Mouse (Mus musculus) spleen, postnatal 4 days (tissue): ENCODE results near the gene Cdkn2b.

Experiments
- DNase-seq, 2 experiments: peaks; one replicate each; pipeline ENCODE4 v3.0.0; 2022; ENCODE audit warnings: low spot score in 2 of 2

Gene Cdkn2b

GRCm38 (mm10) chr4:89310491-89311254, at the start of gene Cdkn2b:
Gene Cdkn2b (minus strand): TSS chr4:89311039.
- DNase-seq = peak; percentile 77 to 87

GRCm38 (mm10) chr4:89360349-89360748, 49.5 kb upstream of the Cdkn2b start:
- no peak for DNase-seq

GRCm38 (mm10) chr4:89359506-89359905, 48.7 kb upstream of the Cdkn2b start:
- DNase-seq = no peak

GRCm38 (mm10) chr4:89353935-89354334, 43.1 kb upstream of the Cdkn2b start:
- no peak for DNase-seq

- DNase-seq = no peak
Measured at GRCm38 (mm10) chr4:89353071-89353582, 42.3 kb upstream of the Cdkn2b start.

- no peak for DNase-seq
Measured at GRCm38 (mm10) chr4:89351474-89351873, 40.6 kb upstream of the Cdkn2b start.

GRCm38 (mm10) chr4:89350938-89351451, 40.2 kb upstream of the Cdkn2b start:
- no peak for DNase-seq

GRCm38 (mm10) chr4:89350391-89350790, 39.6 kb upstream of the Cdkn2b start:
- no peak for DNase-seq

GRCm38 (mm10) chr4:89348842-89349241, 38.0 kb upstream of the Cdkn2b start:
- DNase-seq = no peak

GRCm38 (mm10) chr4:89313461-89313860, 2.6 kb upstream of the Cdkn2b start:
- no peak for DNase-seq

- DNase-seq = no peak
Measured at GRCm38 (mm10) chr4:89309996-89310395, 843 bp downstream of the Cdkn2b start.

- no peak for DNase-seq
Measured at GRCm38 (mm10) chr4:89308001-89308400, 2.8 kb downstream of the Cdkn2b start.

- no peak for DNase-seq
Measured at GRCm38 (mm10) chr4:89306798-89307365, 4.0 kb downstream of the Cdkn2b start.

- no peak for DNase-seq
Measured at GRCm38 (mm10) chr4:89305691-89306090, 5.1 kb downstream of the Cdkn2b start.

- DNase-seq = no peak
Measured at GRCm38 (mm10) chr4:89303281-89303995, 7.4 kb downstream of the Cdkn2b start.

GRCm38 (mm10) chr4:89302129-89302528, 8.7 kb downstream of the Cdkn2b start:
- no peak for DNase-seq

GRCm38 (mm10) chr4:89299721-89300120, 11.1 kb downstream of the Cdkn2b start:
- no peak for DNase-seq

GRCm38 (mm10) chr4:89295441-89296220, 15.2 kb downstream of the Cdkn2b start:
- DNase-seq = peak in 1 of 2 experiments; percentile 66

- peak in 1 of 2 experiments; percentile 68 for DNase-seq
Measured at GRCm38 (mm10) chr4:89294486-89295440, 16.1 kb downstream of the Cdkn2b start, which contains the start of gene Cdkn2a. Gene Cdkn2a (minus strand): TSS chr4:89294653.

- no peak for DNase-seq
Measured at GRCm38 (mm10) chr4:89294091-89294485, 16.8 kb downstream of the Cdkn2b start.
